Mouse (Mus musculus): ENCODE results near the gene Slc25a33. TPM values are rescaled to one million over a fixed set of nuclear protein-coding genes. Genes with fewer than 3 reads are reported as not detected.

The Slc25a33 gene
- polyA plus RNA-seq, 1 experiment from 2014 or later = 7.5 TPM

GRCm38 (mm10) chr4:149723855-149724731 lies 50.0 kb downstream of the Slc25a33 start:
- H3K27me3 ChIP-seq (replicated peaks) = no peaks in the 10 kb centered on the region
- H3K4me1 ChIP-seq (replicated peaks) = peaks cover 12% of the 10 kb centered on the region; the same call in 1 of the 2 replicates
- H3K9ac ChIP-seq = no peak overlapping the region
- no peak overlapping the region for H3K27ac ChIP-seq (ENCODE audit: poor library complexity, severe bottlenecking)
- no peak overlapping the region for H3K4me3 ChIP-seq
- peaks cover 82% of the 10 kb centered on the region for H3K36me3 ChIP-seq
- WGBS = 75% methylated on average over 17 of the region's 17 CpGs
- peak; percentile 53; the same call in 1 of the 2 replicates for ATAC-seq (ENCODE audit: insufficient number of reproducible peaks, low FRiP score)
- no peak overlapping the region for H3K4me2 ChIP-seq
- H3K9me3 ChIP-seq (replicated peaks) = no peaks in the 10 kb centered on the region

GRCm38 (mm10) chr4:149723021-149723390 lies 51.1 kb downstream of the Slc25a33 start:
- Histone ChIP-seq H3K4me3 (no peak overlapping the region), H3K36me3 (peaks cover 85% of the 10 kb centered on the region), H3K4me1 (replicated peaks) (peaks cover 12% of the 10 kb centered on the region; the same call in 1 of the 2 replicates), H3K9me3 (replicated peaks) (no peaks in the 10 kb centered on the region), H3K4me2 (no peak overlapping the region), H3K27ac (ENCODE audit: poor library complexity, severe bottlenecking) (no peak overlapping the region), H3K9ac (no peak overlapping the region), H3K27me3 (replicated peaks) (no peaks in the 10 kb centered on the region)
- ATAC-seq (ENCODE audit: insufficient number of reproducible peaks, low FRiP score) = no peak
- 89% methylated on average over 12 of the region's 12 CpGs for WGBS

- no peak for ATAC-seq (ENCODE audit: insufficient number of reproducible peaks, low FRiP score)
- Histone ChIP-seq H3K9me3 (replicated peaks) (no peaks in the 10 kb centered on the region), H3K36me3 (peaks cover 85% of the 10 kb centered on the region), H3K27me3 (replicated peaks) (no peaks in the 10 kb centered on the region), H3K4me3 (no peak overlapping the region), H3K4me2 (no peak overlapping the region), H3K27ac (ENCODE audit: poor library complexity, severe bottlenecking) (no peak overlapping the region), H3K4me1 (replicated peaks) (peaks cover 12% of the 10 kb centered on the region; the same call in 1 of the 2 replicates), H3K9ac (no peak overlapping the region)
- 88% methylated on average over 24 of the region's 24 CpGs for WGBS
These were observed 51.7 kb downstream of the Slc25a33 start for GRCm38 (mm10) chr4:149722104-149723020.

GRCm38 (mm10) chr4:149721163-149721562 lies 52.9 kb downstream of the Slc25a33 start:
- no peak overlapping the region for H3K4me2 ChIP-seq
- no peak overlapping the region for H3K27ac ChIP-seq (ENCODE audit: poor library complexity, severe bottlenecking)
- H3K9me3 ChIP-seq (replicated peaks) = no peaks in the 10 kb centered on the region
- ATAC-seq (ENCODE audit: insufficient number of reproducible peaks, low FRiP score) = no peak
- WGBS = 63% methylated on average over 8 of the region's 8 CpGs
- H3K9ac ChIP-seq = no peak overlapping the region
- H3K36me3 ChIP-seq = peaks cover 85% of the 10 kb centered on the region
- no peaks in the 10 kb centered on the region for H3K27me3 ChIP-seq (replicated peaks)
- H3K4me1 ChIP-seq (replicated peaks) = peaks cover 12% of the 10 kb centered on the region; the same call in 1 of the 2 replicates
- H3K4me3 ChIP-seq = no peak overlapping the region

- 82% methylated on average over 6 of the region's 6 CpGs for WGBS
- Histone ChIP-seq H3K27ac (ENCODE audit: poor library complexity, severe bottlenecking) (no peak overlapping the region), H3K9ac (no peak overlapping the region), H3K9me3 (replicated peaks) (no peaks in the 10 kb centered on the region), H3K4me2 (no peak overlapping the region), H3K4me3 (no peak overlapping the region), H3K27me3 (replicated peaks) (no peaks in the 10 kb centered on the region), H3K36me3 (peaks cover 86% of the 10 kb centered on the region), H3K4me1 (replicated peaks) (peaks cover 7% of the 10 kb centered on the region; the same call in 1 of the 2 replicates)
- ATAC-seq (ENCODE audit: insufficient number of reproducible peaks, low FRiP score) = no peak
These were observed 54.4 kb downstream of the Slc25a33 start for GRCm38 (mm10) chr4:149719686-149720085.

- Histone ChIP-seq H3K9ac (no peak overlapping the region; the same call in 1 of the 2 replicates), H3K4me2 (no peak overlapping the region), H3K36me3 (peaks cover 50% of the 10 kb centered on the region), H3K4me1 (replicated peaks) (peaks cover 3% of the 10 kb centered on the region; the same call in 1 of the 2 replicates), H3K27ac (ENCODE audit: poor library complexity, severe bottlenecking) (no peak overlapping the region), H3K4me3 (no peak overlapping the region), H3K9me3 (replicated peaks) (no peaks in the 10 kb centered on the region), H3K27me3 (replicated peaks) (no peaks in the 10 kb centered on the region)
- ATAC-seq (ENCODE audit: insufficient number of reproducible peaks, low FRiP score) = no peak
- 69% methylated on average over 3 of the region's 3 CpGs for WGBS
These were observed 59.5 kb downstream of the Slc25a33 start for GRCm38 (mm10) chr4:149714542-149714941.

- peaks cover 24% of the 10 kb centered on the region for H3K36me3 ChIP-seq
- H3K4me2 ChIP-seq = 0 out of 2 replicates have a peak overlapping the region, but pooled peaks have one; percentile 19
- H3K27ac ChIP-seq (ENCODE audit: poor library complexity, severe bottlenecking) = no peak overlapping the region
- no peaks in the 10 kb centered on the region for H3K9me3 ChIP-seq (replicated peaks)
- peak; percentile 23; the same call in 1 of the 2 replicates for ATAC-seq (ENCODE audit: insufficient number of reproducible peaks, low FRiP score)
- H3K4me3 ChIP-seq = no peak overlapping the region
- 24% methylated on average over 7 of the region's 7 CpGs for WGBS
- peaks cover 3% of the 10 kb centered on the region; the same call in 1 of the 2 replicates for H3K4me1 ChIP-seq (replicated peaks)
- no peaks in the 10 kb centered on the region; the same call in 1 of the 2 replicates for H3K27me3 ChIP-seq (replicated peaks)
- no peak overlapping the region for H3K9ac ChIP-seq
These were observed 62.1 kb downstream of the Slc25a33 start for GRCm38 (mm10) chr4:149711955-149712354.

GRCm38 (mm10) chr4:149711485-149711884 lies 62.6 kb downstream of the Slc25a33 start:
- no peaks in the 10 kb centered on the region; the same call in 1 of the 2 replicates for H3K27me3 ChIP-seq (replicated peaks)
- H3K4me3 ChIP-seq = no peak overlapping the region
- H3K36me3 ChIP-seq = peaks cover 19% of the 10 kb centered on the region
- 82% methylated on average over 5 of the region's 5 CpGs for WGBS
- ATAC-seq (ENCODE audit: insufficient number of reproducible peaks, low FRiP score) = no peak
- H3K4me1 ChIP-seq (replicated peaks) = peaks cover 3% of the 10 kb centered on the region; the same call in 1 of the 2 replicates
- no peak overlapping the region for H3K27ac ChIP-seq (ENCODE audit: poor library complexity, severe bottlenecking)
- no peak overlapping the region for H3K4me2 ChIP-seq
- no peak overlapping the region for H3K9ac ChIP-seq
- H3K9me3 ChIP-seq (replicated peaks) = no peaks in the 10 kb centered on the region

GRCm38 (mm10) chr4:149710510-149710909 lies 63.6 kb downstream of the Slc25a33 start:
- Histone ChIP-seq H3K4me3 (no peak overlapping the region), H3K9ac (no peak overlapping the region), H3K27me3 (replicated peaks) (no peaks in the 10 kb centered on the region; the same call in 1 of the 2 replicates), H3K27ac (ENCODE audit: poor library complexity, severe bottlenecking) (no peak overlapping the region), H3K9me3 (replicated peaks) (no peaks in the 10 kb centered on the region), H3K4me2 (no peak overlapping the region), H3K36me3 (peaks cover 9% of the 10 kb centered on the region), H3K4me1 (replicated peaks) (peaks cover 3% of the 10 kb centered on the region; the same call in 1 of the 2 replicates)
- peak; percentile 62 for ATAC-seq (ENCODE audit: insufficient number of reproducible peaks, low FRiP score)
- 19% methylated on average over 5 of the region's 5 CpGs for WGBS

GRCm38 (mm10) chr4:149705941-149706340 lies 68.1 kb downstream of the Slc25a33 start:
- H3K27ac ChIP-seq (ENCODE audit: poor library complexity, severe bottlenecking) = no peak overlapping the region
- ATAC-seq (ENCODE audit: insufficient number of reproducible peaks, low FRiP score) = no peak
- H3K4me2 ChIP-seq = no peak overlapping the region
- H3K9me3 ChIP-seq (replicated peaks) = no peaks in the 10 kb centered on the region
- H3K9ac ChIP-seq = no peak overlapping the region
- peaks cover 12% of the 10 kb centered on the region for H3K4me1 ChIP-seq (replicated peaks)
- H3K36me3 ChIP-seq = no peaks in the 10 kb centered on the region
- no peaks in the 10 kb centered on the region; the same call in 1 of the 2 replicates for H3K27me3 ChIP-seq (replicated peaks)
- WGBS = 91% methylated on average over 8 of the region's 8 CpGs
- H3K4me3 ChIP-seq = no peak overlapping the region

All from heart, embryonic 12.5 days (tissue).